Mouse (Mus musculus) hindbrain, postnatal 0 days (tissue): ENCODE data around the gene Fbln2. TPM values are rescaled to one million over a fixed set of nuclear protein-coding genes. Genes with fewer than 3 reads are reported as not detected.

Experiments
- ATAC-seq: fragments of 200-750 bp; cut with Nextera tagmentation; 2 replicates; pipeline ENCODE4 v1.8.0; 2017; ENCODE audit warnings: mild to moderate bottlenecking, moderate TSS enrichment, moderate library complexity
- DNase-seq: peaks from one replicate; pipeline ENCODE4 v3.0.0-alpha.2; 2015; ENCODE audit warnings: low spot score
- H3K27ac ChIP-seq: fragments of 300-500 bp; sonication (generic); 2 replicates; pipeline ENCODE4 v1.5.1; 2014; ENCODE audit warnings: mild to moderate bottlenecking
- H3K27me3 ChIP-seq: fragments of 300-500 bp; sonication (generic); 2 replicates; pipeline ENCODE4 v1.6.1; 2014; ENCODE audit warnings: low read length, mixed read lengths; ENCODE audit not compliant: insufficient read depth
- H3K36me3 ChIP-seq: fragments of 300-500 bp; sonication (generic); 2 replicates; pipeline ENCODE4 v1.6.1; 2014; ENCODE audit warnings: low read length, mixed read lengths; ENCODE audit not compliant: insufficient read depth
- H3K4me1 ChIP-seq: fragments of 300-500 bp; sonication (generic); 2 replicates; pipeline ENCODE4 v1.6.1; 2014; ENCODE audit warnings: antibody characterized with exemption, low read length, mixed read lengths; ENCODE audit not compliant: insufficient read depth
- H3K4me2 ChIP-seq: fragments of 300-500 bp; sonication (generic); 2 replicates; pipeline ENCODE4 v1.6.1; 2014; ENCODE audit warnings: low read depth, mild to moderate bottlenecking, low read length, moderate library complexity, mixed read lengths
- H3K4me3 ChIP-seq: fragments of 300-500 bp; sonication (generic); 2 replicates; pipeline ENCODE4 v1.5.1; 2014; ENCODE audit warnings: low read length
- H3K9ac ChIP-seq: fragments of 300-500 bp; sonication (generic); replicated peaks from 2 replicates; pipeline ENCODE4 v1.6.1; 2014; ENCODE audit warnings: mild to moderate bottlenecking, low read length, moderate library complexity, mixed read lengths
- H3K9me3 ChIP-seq: fragments of 300-500 bp; sonication (generic); 2 replicates; pipeline ENCODE4 v1.6.1; 2016; ENCODE audit warnings: low read length, mixed read lengths
- CTCF ChIP-seq: IDR thresholded peaks from 2 replicates; pipeline ENCODE4 v1.5.1; 2016; ENCODE audit warnings: antibody characterized with exemption, control low read depth, low read depth
- WGBS: fragments of 180-500 bp; shearing (Covaris S2); extraction: QIAGEN DNeasy Blood & Tissue Kit; methylation state at CpG from one replicate; pipeline ENCODE4 v1.1.7; 2014; 5-methylcytosine and 5-hydroxymethylcytosine counted together
- polyA plus RNA-seq: library from polyadenylated mRNA; unstranded; fragments of >200 nt; fragmentation: Nextera tagmentation; extraction: Ambion mirVana; gene quantifications from 2 replicates; pipeline ENCODE4 v1.2.1, GENCODE M21; 2015
- total RNA-seq: library from RNA; depleted of rRNA; stranded (reverse); fragments of >200 nt; gene quantifications from 2 replicates; pipeline ENCODE4 v1.2.3, GENCODE M21; 2014

Gene Fbln2
- total and polyA plus RNA-seq, 2 experiments from 2014 or later: 21.2 to 50.6 TPM

- Histone ChIP-seq H3K4me3 (no peak overlapping the region), H3K27ac (no peak overlapping the region), H3K4me2 (no peak overlapping the region), H3K9ac (no peak overlapping the region), H3K27me3 (no peaks in the 10 kb centered on the region), H3K4me1 (no peaks in the 10 kb centered on the region), H3K36me3 (no peaks in the 10 kb centered on the region), H3K9me3 (no peaks in the 10 kb centered on the region)
- DNase-seq (no peak), ATAC-seq (no peak)
- no peak for TF ChIP-seq CTCF
- WGBS: 60% methylated on average over 2 of the region's 2 CpGs
Measured at GRCm38 (mm10) chr6:91191465-91191864, 20.8 kb upstream of the Fbln2 start.

- no peak for TF ChIP-seq CTCF
- no peaks in the 10 kb centered on the region for H3K4me1 ChIP-seq
- WGBS: 79% methylated on average over 3 of the region's 3 CpGs
Measured at GRCm38 (mm10) chr6:91192421-91192820, 19.8 kb upstream of the Fbln2 start.

GRCm38 (mm10) chr6:91192851-91193545 is 19.3 kb upstream of the Fbln2 start:
- DNase-seq: no peak
- H3K27ac ChIP-seq: no peak overlapping the region
- no peak for TF ChIP-seq CTCF
- no peak overlapping the region for H3K4me3 ChIP-seq
- H3K9ac ChIP-seq: no peak overlapping the region
- H3K4me1 ChIP-seq: no peaks in the 10 kb centered on the region
- no peak overlapping the region for H3K4me2 ChIP-seq
- ATAC-seq: no peak
- 96% methylated on average over 1 of the region's 1 CpGs for WGBS
- H3K9me3 ChIP-seq: no peaks in the 10 kb centered on the region
- no peaks in the 10 kb centered on the region for H3K27me3 ChIP-seq
- H3K36me3 ChIP-seq: no peaks in the 10 kb centered on the region

More at GRCm38 (mm10) chr6:91192421-91192820, 19.8 kb upstream of the Fbln2 start:
- no peaks in the 10 kb centered on the region for H3K36me3 ChIP-seq
- H3K4me3 ChIP-seq: no peak overlapping the region
- H3K9me3 ChIP-seq: no peaks in the 10 kb centered on the region
- ATAC-seq (no peak), DNase-seq (no peak)
- no peaks in the 10 kb centered on the region for H3K27me3 ChIP-seq
- no peak overlapping the region for H3K27ac ChIP-seq
- H3K4me2 ChIP-seq: no peak overlapping the region
- H3K9ac ChIP-seq: no peak overlapping the region

- Histone ChIP-seq H3K27me3 (no peaks in the 10 kb centered on the region), H3K9ac (no peak overlapping the region), H3K4me2 (no peak overlapping the region), H3K9me3 (no peaks in the 10 kb centered on the region), H3K27ac (no peak overlapping the region), H3K4me1 (peaks cover 12% of the 10 kb centered on the region; the same call in 1 of the 2 replicates), H3K36me3 (no peaks in the 10 kb centered on the region), H3K4me3 (no peak overlapping the region)
- TF ChIP-seq CTCF: no peak
- ATAC-seq (no peak), DNase-seq (no peak)
- 52% methylated on average over 2 of the region's 2 CpGs for WGBS
Measured at GRCm38 (mm10) chr6:91198456-91198855, 13.8 kb upstream of the Fbln2 start.

GRCm38 (mm10) chr6:91200429-91201188 is 11.6 kb upstream of the Fbln2 start:
- ATAC-seq: peak; percentile 88
- H3K9ac ChIP-seq: no peak overlapping the region

GRCm38 (mm10) chr6:91201881-91202341 is 10.3 kb upstream of the Fbln2 start:
- H3K36me3 ChIP-seq: no peaks in the 10 kb centered on the region
- 62% methylated on average over 8 of the region's 8 CpGs for WGBS

More at GRCm38 (mm10) chr6:91200429-91201188, 11.6 kb upstream of the Fbln2 start:
- Histone ChIP-seq H3K27ac (peak overlapping the region; percentile 62), H3K4me2 (no peak overlapping the region), H3K36me3 (no peaks in the 10 kb centered on the region), H3K4me1 (peaks cover 12% of the 10 kb centered on the region; the same call in 1 of the 2 replicates), H3K27me3 (no peaks in the 10 kb centered on the region), H3K9me3 (no peaks in the 10 kb centered on the region), H3K4me3 (no peak overlapping the region)
- WGBS: 22% methylated on average over 8 of the region's 8 CpGs
- no peak for TF ChIP-seq CTCF
- DNase-seq: peak; percentile 86

GRCm38 (mm10) chr6:91202571-91202970 is 9.7 kb upstream of the Fbln2 start:
- H3K4me1 ChIP-seq: peaks cover 12% of the 10 kb centered on the region; the same call in 1 of the 2 replicates
- H3K9me3 ChIP-seq: no peaks in the 10 kb centered on the region
- H3K4me2 ChIP-seq: no peak overlapping the region
- 92% methylated on average over 4 of the region's 4 CpGs for WGBS
- no peak overlapping the region for H3K27ac ChIP-seq
- no peak for TF ChIP-seq CTCF
- H3K4me3 ChIP-seq: no peak overlapping the region
- H3K36me3 ChIP-seq: no peaks in the 10 kb centered on the region
- DNase-seq (no peak), ATAC-seq (no peak)
- no peaks in the 10 kb centered on the region for H3K27me3 ChIP-seq
- H3K9ac ChIP-seq: no peak overlapping the region

More at GRCm38 (mm10) chr6:91201881-91202341, 10.3 kb upstream of the Fbln2 start:
- TF ChIP-seq CTCF: no peak
- H3K4me2 ChIP-seq: no peak overlapping the region
- H3K4me3 ChIP-seq: no peak overlapping the region
- no peaks in the 10 kb centered on the region for H3K9me3 ChIP-seq
- H3K4me1 ChIP-seq: peaks cover 12% of the 10 kb centered on the region; the same call in 1 of the 2 replicates
- H3K9ac ChIP-seq: no peak overlapping the region
- ATAC-seq (no peak), DNase-seq (no peak)
- H3K27me3 ChIP-seq: no peaks in the 10 kb centered on the region
- H3K27ac ChIP-seq: no peak overlapping the region
